Mouse (Mus musculus): ENCODE data around the gene 4921524J17Rik. TPM values are rescaled to one million over a fixed set of nuclear protein-coding genes. Genes with fewer than 3 reads are reported as not detected.

4921524J17Rik gene
- polyA plus RNA-seq (2012; rRNA removed) = 5.0 and 7.3 TPM in 2 replicates

GRCm38 (mm10) chr8:85432168-85433016, at the start of gene 4921524J17Rik:
Gene 4921524J17Rik, minus strand, starts transcription at chr8:85432833.

GRCm38 (mm10) chr8:85386205-85386604, 46.4 kb downstream of the 4921524J17Rik start, which contains the start of gene Mylk3:
Gene Mylk3, minus strand, starts transcription at chr8:85386345.

Other genes with a start within 250 kb of the 4921524J17Rik start
- gene Olfr371, start 206.8 kb downstream of the 4921524J17Rik start, polyA plus RNA-seq (2012; rRNA removed) = not detected in 2 replicates
- 12.5 and 12.8 TPM in 2 replicates for gene Orc6, start 133.2 kb downstream of the 4921524J17Rik start, polyA plus RNA-seq (2012; rRNA removed)
- gene Vps35, start 133.0 kb downstream of the 4921524J17Rik start, polyA plus RNA-seq (2012; rRNA removed) = 7.2 and 7.6 TPM in 2 replicates
- 1.7 and 2.5 TPM in 2 replicates for gene Mylk3, start 46.5 kb downstream of the 4921524J17Rik start, polyA plus RNA-seq (2012; rRNA removed)
- 72.3 and 130 TPM in 2 replicates for gene Gpt2, start 59.7 kb upstream of the 4921524J17Rik start, polyA plus RNA-seq (2012; rRNA removed)
- 5.5 and 6.0 TPM in 2 replicates for gene Dnaja2, start 122.5 kb upstream of the 4921524J17Rik start, polyA plus RNA-seq (2012; rRNA removed)

All from ovary, adult 2 months (tissue).